Mouse (Mus musculus): Measurements from ENCODE around the gene Olfr1321. TPM values are rescaled to one million over a fixed set of nuclear protein-coding genes. Genes with fewer than 3 reads are reported as not detected.

The Olfr1321 gene
- polyA plus RNA-seq (2017; shearing (Covaris generic)), result not detected

DNA sequence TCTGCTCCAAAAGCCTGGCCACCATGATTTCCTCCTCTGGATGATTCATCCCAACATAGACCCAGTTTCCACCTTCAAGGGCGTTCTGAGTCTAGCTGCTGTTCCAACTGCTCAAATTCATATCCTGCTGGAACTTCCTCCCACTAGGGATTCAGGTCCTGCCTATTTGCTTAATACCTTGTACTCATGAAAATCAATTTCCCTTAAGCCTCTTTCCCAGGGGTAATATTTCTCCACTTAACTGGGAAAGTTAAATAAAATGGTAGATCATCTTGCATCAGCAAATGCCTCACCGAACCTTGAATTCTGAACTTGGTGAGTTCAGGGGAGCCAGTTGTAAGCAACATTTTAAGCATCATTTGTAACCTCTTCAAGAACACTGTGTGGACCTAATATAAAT, at the start of gene Olfr1321:
Gene Olfr1321, minus strand, starts transcription at position 101 of the 400 bp plus-strand sequence.
- ATAC-seq, result no peak

DNA sequence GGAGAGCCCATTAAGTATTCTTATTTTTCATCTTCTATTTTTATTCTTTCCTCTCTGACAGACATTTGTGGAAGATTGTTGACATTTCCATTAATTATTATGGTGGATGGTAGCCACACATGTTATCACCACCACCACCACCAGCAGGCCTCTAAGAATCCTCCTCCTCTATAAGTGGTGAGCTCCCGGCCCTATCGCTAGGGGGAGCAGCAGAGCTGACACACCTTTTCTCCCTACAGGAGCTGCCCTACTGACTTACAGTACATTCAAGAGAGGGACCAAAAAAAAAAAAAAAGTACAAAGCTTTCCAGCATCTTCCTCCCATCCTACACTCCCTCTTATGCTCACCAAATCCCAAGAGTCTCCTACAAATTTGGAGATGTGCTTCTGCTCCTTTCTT, 36.0 kb upstream of the Olfr1321 start:
- no peak for ATAC-seq

DNA sequence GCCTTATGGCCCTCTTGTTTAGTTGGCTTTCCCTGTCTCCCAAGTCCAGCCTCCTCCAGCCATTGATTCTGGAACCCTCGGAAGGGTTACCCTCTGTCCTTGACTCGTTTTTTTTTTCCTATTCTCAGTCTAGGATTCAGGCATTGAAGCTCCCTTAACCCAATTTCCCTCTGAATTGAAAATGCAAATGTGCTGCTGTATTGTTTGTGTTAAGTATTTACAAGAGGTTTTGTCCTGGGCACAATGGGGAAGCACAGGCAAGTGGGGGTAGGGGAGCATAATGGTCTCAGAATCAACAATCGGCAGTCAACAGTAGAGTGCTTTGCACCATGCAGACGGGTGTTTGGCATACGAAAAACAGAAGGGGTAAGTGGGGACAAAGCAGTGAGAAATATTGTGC, 10.3 kb upstream of the Olfr1321 start:
- no peak for ATAC-seq

Other genes with a start within 250 kb of the Olfr1321 start
- gene Olfr1320, start 62.7 kb downstream of the Olfr1321 start, polyA plus RNA-seq (2017; shearing (Covaris generic)), result not detected
- gene Igsf1, start 62.7 kb upstream of the Olfr1321 start, polyA plus RNA-seq (2017; shearing (Covaris generic)), result not detected
- not detected for gene Olfr1322, start 156.4 kb upstream of the Olfr1321 start, polyA plus RNA-seq (2017; shearing (Covaris generic))